Mouse (Mus musculus) ZHBTc4 (cell line): ENCODE data around the gene Med13l.

Experiments used
- DNase-seq: peaks from one replicate; pipeline ENCODE4 v3.0.0-alpha.2; 2011; ENCODE audit warnings: low read depth, low spot score

The Med13l gene

GRCm38 (mm10) chr5:118691025-118691709 is 130.7 kb downstream of the Med13l start:
- DNase-seq = peak; percentile 59

- no peak for DNase-seq
Measured at GRCm38 (mm10) chr5:118691710-118692040, 131.2 kb downstream of the Med13l start.

GRCm38 (mm10) chr5:118693996-118694395 is 133.5 kb downstream of the Med13l start:
- DNase-seq = no peak

- DNase-seq = no peak
Measured at GRCm38 (mm10) chr5:118697073-118697472, 136.6 kb downstream of the Med13l start.

GRCm38 (mm10) chr5:118700978-118701377 is 140.5 kb downstream of the Med13l start:
- no peak for DNase-seq

- no peak for DNase-seq
Measured at GRCm38 (mm10) chr5:118702674-118703073, 142.2 kb downstream of the Med13l start.

- peak; percentile 69 for DNase-seq
Measured at GRCm38 (mm10) chr5:118704148-118704547, 143.7 kb downstream of the Med13l start.

- DNase-seq = no peak
Measured at GRCm38 (mm10) chr5:118704960-118705359, 144.5 kb downstream of the Med13l start.

GRCm38 (mm10) chr5:118706009-118706408 is 145.5 kb downstream of the Med13l start:
- DNase-seq = no peak

GRCm38 (mm10) chr5:118706414-118706813 is 145.9 kb downstream of the Med13l start:
- no peak for DNase-seq

- DNase-seq = no peak
Measured at GRCm38 (mm10) chr5:118707501-118707900, 147.0 kb downstream of the Med13l start.

GRCm38 (mm10) chr5:118708215-118708949 is 147.9 kb downstream of the Med13l start:
- peak; percentile 85 for DNase-seq

GRCm38 (mm10) chr5:118709847-118710251 is 149.4 kb downstream of the Med13l start:
- DNase-seq = no peak

- no peak for DNase-seq
Measured at GRCm38 (mm10) chr5:118715518-118715917, 155.0 kb downstream of the Med13l start.

- DNase-seq = no peak
Measured at GRCm38 (mm10) chr5:118716295-118717271, 156.1 kb downstream of the Med13l start.

- DNase-seq = no peak
Measured at GRCm38 (mm10) chr5:118717456-118717855, 157.0 kb downstream of the Med13l start.

- no peak for DNase-seq
Measured at GRCm38 (mm10) chr5:118718070-118718469, 157.6 kb downstream of the Med13l start.

GRCm38 (mm10) chr5:118721416-118721815 is 160.9 kb downstream of the Med13l start:
- no peak for DNase-seq

GRCm38 (mm10) chr5:118721848-118722247 is 161.4 kb downstream of the Med13l start:
- no peak for DNase-seq

GRCm38 (mm10) chr5:118722456-118722855 is 162.0 kb downstream of the Med13l start:
- no peak for DNase-seq

GRCm38 (mm10) chr5:118725425-118725824 is 164.9 kb downstream of the Med13l start:
- DNase-seq = no peak
